Comparison of ENCODE assay signal across 8 mouse cellular contexts in the genomic region with DNA sequence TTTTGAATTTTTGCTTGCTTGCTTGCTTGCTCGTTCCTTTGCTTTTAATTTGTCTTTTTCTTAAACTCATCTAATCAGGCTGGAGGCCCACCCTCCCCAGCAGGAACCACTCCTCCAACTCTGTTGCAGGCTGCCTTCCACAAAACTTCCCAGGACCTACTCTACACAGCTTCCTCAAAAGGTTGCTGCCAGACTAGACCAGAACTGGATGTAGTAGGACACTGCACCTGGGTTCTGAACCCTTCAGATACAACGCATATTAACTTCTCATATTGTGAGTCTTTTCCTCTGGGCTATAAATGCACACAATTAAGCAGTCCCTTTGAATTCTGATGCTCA. TPM values are rescaled to one million over a fixed set of nuclear protein-coding genes. Genes with fewer than 3 reads are reported as not detected.
DNase-seq lines count a peak whose midpoint lies in the region; ATAC-seq and TF ChIP-seq lines count a peak whose summit lies in the region.
"Not testable (repeated sequence)": the region's sequence is repeated elsewhere in the genome, so short reads cannot be mapped to it uniquely, and the experiment has no call there.

No protein-coding gene starts in this region.

- TF ChIP-seq CTCF in cortical plate, adult 2 months (IDR thresholded peaks at IDR 0.05; ENCODE audit: extremely low read depth, insufficient read depth, low read length); liver, postnatal 0 days (IDR thresholded peaks at IDR 0.05; ENCODE audit: low read depth): not testable (repeated sequence)

- H3K4me3 ChIP-seq in cortical plate, adult 2 months (ENCODE audit: insufficient read depth, low read length), result peak overlapping the region; percentile 31; the same call in 1 of the 2 replicates
- H3K4me3 ChIP-seq in forebrain, embryonic 14.5 days (ENCODE audit: low read depth, low read length), result peak overlapping the region; percentile 38
- peak overlapping the region; percentile 55 to 56; a peak in 3 of 4 replicates for H3K4me3 ChIP-seq in heart, embryonic 14.5 days (ENCODE audit: control insufficient read depth in 1 of 2, insufficient read depth in 1 of 2, low read depth in 1 of 2, low read length in 2 of 2)
- H3K4me3 ChIP-seq in intestine, embryonic 14.5 days (ENCODE audit: low read depth, low read length), result peak overlapping the region; percentile 41
- peak overlapping the region; percentile 44; the same call in 1 of the 2 replicates for H3K4me3 ChIP-seq in limb, embryonic 11.5 days (ENCODE audit: low read depth, low read length)
- peak overlapping the region; percentile 46 for H3K4me3 ChIP-seq in liver, postnatal 0 days (ENCODE audit: low read depth, low read length)
- H3K4me3 ChIP-seq in midbrain, embryonic 14.5 days (replicated peaks; ENCODE audit: low read depth, low read length), result peak overlapping the region; percentile 33
- H3K4me3 ChIP-seq in stomach, embryonic 16.5 days (replicated peaks; ENCODE audit: low read length), result peak overlapping the region; percentile 56

- not testable (repeated sequence) for H3K27ac ChIP-seq in cortical plate, adult 2 months (ENCODE audit: insufficient read depth, low read length); forebrain, embryonic 14.5 days (ENCODE audit: low read depth, low read length); limb, embryonic 11.5 days (replicated peaks; ENCODE audit: low read depth, low read length); midbrain, embryonic 14.5 days (replicated peaks; ENCODE audit: low read depth, low read length); stomach, embryonic 16.5 days (ENCODE audit: low read length)
- H3K27ac ChIP-seq in heart, embryonic 14.5 days (replicated peaks in 1 of 2; ENCODE audit: control insufficient read depth in 1 of 2, insufficient read depth in 1 of 2, low read depth in 2 of 2, low read length in 2 of 2), result peak overlapping the region in 1 of 2 experiments; percentile 68; a peak in 1 of 4 replicates
- H3K27ac ChIP-seq in intestine, embryonic 14.5 days (ENCODE audit: low read depth), result 0 out of 2 replicates have a peak overlapping the region, but pooled peaks have one; percentile 54
- peak overlapping the region; percentile 89; the same call in 1 of the 2 replicates for H3K27ac ChIP-seq in liver, postnatal 0 days (ENCODE audit: low read depth)

- whole genome bisulfite sequencing in forebrain, embryonic 14.5 days, result 42% methylated on average over 2 of the region's 2 CpGs
- 45% methylated on average over 2 of the region's 2 CpGs for WGBS in heart, embryonic 14.5 days
- 61% methylated on average over 2 of the region's 2 CpGs for WGBS in intestine, embryonic 14.5 days
- WGBS in limb, embryonic 11.5 days, result 44% methylated on average over 2 of the region's 2 CpGs
- WGBS in liver, postnatal 0 days (ENCODE audit: insufficient replicate concordance), result 50% methylated on average over 2 of the region's 2 CpGs
- 56% methylated on average over 2 of the region's 2 CpGs for WGBS in midbrain, embryonic 14.5 days
- 39% methylated on average over 2 of the region's 2 CpGs for WGBS in stomach, embryonic 16.5 days

- H3K4me2 ChIP-seq in forebrain, embryonic 14.5 days (ENCODE audit: low read length), result peak overlapping the region; percentile 59
- H3K4me2 ChIP-seq in heart, embryonic 14.5 days (ENCODE audit: low read length), result peak overlapping the region; percentile 76
- H3K4me2 ChIP-seq in intestine, embryonic 14.5 days (ENCODE audit: low read length), result peak overlapping the region; percentile 51
- peak overlapping the region; percentile 58; the same call in 1 of the 2 replicates for H3K4me2 ChIP-seq in limb, embryonic 11.5 days (ENCODE audit: low read depth, severe bottlenecking)
- peak overlapping the region; percentile 59 for H3K4me2 ChIP-seq in liver, postnatal 0 days (ENCODE audit: low read depth, low read length)
- peak overlapping the region; percentile 58 for H3K4me2 ChIP-seq in midbrain, embryonic 14.5 days (ENCODE audit: low read length)
- peak overlapping the region; percentile 66 for H3K4me2 ChIP-seq in stomach, embryonic 16.5 days (ENCODE audit: low read depth, low read length)

- not testable (repeated sequence) for H3K27me3 ChIP-seq in forebrain, embryonic 14.5 days (replicated peaks; ENCODE audit: control insufficient read depth, insufficient read depth, low read length); heart, embryonic 14.5 days (ENCODE audit: control insufficient read depth, insufficient read depth, low read length); intestine, embryonic 14.5 days (replicated peaks; ENCODE audit: control insufficient read depth, insufficient read depth, low read length); limb, embryonic 11.5 days (ENCODE audit: control insufficient read depth, insufficient read depth, low read length); liver, postnatal 0 days (ENCODE audit: insufficient read depth, low read length); midbrain, embryonic 14.5 days (ENCODE audit: control insufficient read depth, insufficient read depth, low read length); stomach, embryonic 16.5 days (ENCODE audit: control insufficient read depth, insufficient read depth, low read length)

- not testable (repeated sequence) for ATAC-seq in forebrain, embryonic 14.5 days; heart, embryonic 14.5 days (ENCODE audit: insufficient number of reproducible peaks, insufficient read depth, low FRiP score, low read depth); intestine, embryonic 14.5 days (replicated peaks; ENCODE audit: low FRiP score, low TSS enrichment, low read depth); limb, embryonic 11.5 days (ENCODE audit: insufficient number of reproducible peaks, low FRiP score, low TSS enrichment, low read depth); liver, postnatal 0 days; midbrain, embryonic 14.5 days (ENCODE audit: low FRiP score, low TSS enrichment); stomach, embryonic 16.5 days (ENCODE audit: insufficient read depth, low FRiP score)

- not testable (repeated sequence) for H3K4me1 ChIP-seq in cortical plate, adult 2 months (ENCODE audit: control insufficient read depth, insufficient read depth, low read length); forebrain, embryonic 14.5 days (ENCODE audit: control insufficient read depth, insufficient read depth, low read length); heart, embryonic 14.5 days (ENCODE audit: control insufficient read depth in 2 of 2, insufficient read depth in 2 of 2, low read length in 2 of 2); intestine, embryonic 14.5 days (replicated peaks; ENCODE audit: control insufficient read depth, insufficient read depth, low read length); limb, embryonic 11.5 days (ENCODE audit: control insufficient read depth, insufficient read depth, low read length); liver, postnatal 0 days (ENCODE audit: insufficient read depth); midbrain, embryonic 14.5 days (ENCODE audit: control insufficient read depth, insufficient read depth, low read length); stomach, embryonic 16.5 days (ENCODE audit: control insufficient read depth, insufficient read depth, low read length)

- H3K9ac ChIP-seq in forebrain, embryonic 14.5 days (ENCODE audit: low read length); intestine, embryonic 14.5 days (ENCODE audit: low read length); limb, embryonic 11.5 days (ENCODE audit: low read length); midbrain, embryonic 14.5 days (replicated peaks; ENCODE audit: low read length); stomach, embryonic 16.5 days (ENCODE audit: low read length): not testable (repeated sequence)
- peak overlapping the region; percentile 73; the same call in 1 of the 2 replicates for H3K9ac ChIP-seq in heart, embryonic 14.5 days (ENCODE audit: low read length)
- 0 out of 2 replicates have a peak overlapping the region, but pooled peaks have one; percentile 16 for H3K9ac ChIP-seq in liver, postnatal 0 days (replicated peaks)

- H3K9me3 ChIP-seq in forebrain, embryonic 14.5 days (replicated peaks; ENCODE audit: control insufficient read depth, low read length); heart, embryonic 14.5 days (ENCODE audit: control insufficient read depth, low read length); intestine, embryonic 14.5 days (ENCODE audit: control insufficient read depth, low read length); limb, embryonic 11.5 days (ENCODE audit: control insufficient read depth, low read length); liver, postnatal 0 days (ENCODE audit: low read length); midbrain, embryonic 14.5 days (ENCODE audit: control insufficient read depth, low read length); stomach, embryonic 16.5 days (replicated peaks; ENCODE audit: control insufficient read depth, low read length): not testable (repeated sequence)

- TF ChIP-seq POLR2A in cortical plate, adult 2 months (IDR thresholded peaks at IDR 0.05; ENCODE audit: extremely low read depth, insufficient read depth, low read length), result not testable (repeated sequence)

- not testable (repeated sequence) for H3K36me3 ChIP-seq in forebrain, embryonic 14.5 days (ENCODE audit: control insufficient read depth, insufficient read depth, low read length); heart, embryonic 14.5 days (ENCODE audit: control insufficient read depth, insufficient read depth, low read length); intestine, embryonic 14.5 days (ENCODE audit: control insufficient read depth, insufficient read depth, low read length); limb, embryonic 11.5 days (ENCODE audit: control insufficient read depth, insufficient read depth, low read length); liver, postnatal 0 days (replicated peaks; ENCODE audit: insufficient read depth, low read length); midbrain, embryonic 14.5 days (ENCODE audit: control insufficient read depth, insufficient read depth, low read length); stomach, embryonic 16.5 days (ENCODE audit: control insufficient read depth, insufficient read depth, low read length)

- DNase-seq in forebrain, embryonic 14.5 days (ENCODE audit: low spot score); intestine, embryonic 14.5 days (ENCODE audit: low spot score); limb, embryonic 11.5 days (ENCODE audit: low spot score); liver, postnatal 0 days; midbrain, embryonic 14.5 days: not testable (repeated sequence)

- TF ChIP-seq EP300 in liver, postnatal 0 days (IDR thresholded peaks at IDR 0.05; ENCODE audit: low read depth), result not testable (repeated sequence)

RNA-seq across cellular contexts. Expression of a gene that starts 0.3 kb away (rescaled TPM):
- polyA plus RNA-seq in cortical plate, adult 2 months (2012; rRNA removed), result 3.7 and 4.0 TPM in 2 replicates
- polyA plus RNA-seq in forebrain, embryonic 14.5 days (2014; fragmentation: Nextera tagmentation; extraction: Ambion mirVana), result 6.1 and 6.2 TPM in 2 replicates
- polyA plus RNA-seq in heart, embryonic 14.5 days (2014; fragmentation: Nextera tagmentation; extraction: Ambion mirVana), result 10.2 and 10.3 TPM in 2 replicates
- polyA plus RNA-seq in intestine, embryonic 14.5 days (2014; fragmentation: Nextera tagmentation; extraction: Ambion mirVana), result 8.8 and 11.5 TPM in 2 replicates
- 9.5 and 9.6 TPM in 2 replicates for polyA plus RNA-seq in limb, embryonic 11.5 days (2014; fragmentation: Nextera tagmentation; extraction: Ambion mirVana)
- 2.5 and 2.8 TPM in 2 replicates for polyA plus RNA-seq in liver, postnatal 0 days (2015; fragmentation: Nextera tagmentation; extraction: Ambion mirVana)
- polyA plus RNA-seq in midbrain, embryonic 14.5 days (2014; fragmentation: Nextera tagmentation; extraction: Ambion mirVana), result 4.5 and 4.8 TPM in 2 replicates
- 8.7 and 9.3 TPM in 2 replicates for polyA plus RNA-seq in stomach, embryonic 16.5 days (2015; fragmentation: Nextera tagmentation; extraction: Ambion mirVana)

RNA-seq across cellular contexts. Expression of a gene that starts 38.2 kb away (rescaled TPM):
- 9.9 and 10.0 TPM in 2 replicates for polyA plus RNA-seq in cortical plate, adult 2 months (2012; rRNA removed)
- polyA plus RNA-seq in forebrain, embryonic 14.5 days (2014; fragmentation: Nextera tagmentation; extraction: Ambion mirVana), result 8.4 and 12.5 TPM in 2 replicates
- polyA plus RNA-seq in heart, embryonic 14.5 days (2014; fragmentation: Nextera tagmentation; extraction: Ambion mirVana), result 3.9 and 4.4 TPM in 2 replicates
- 4.7 TPM in 2 replicates for polyA plus RNA-seq in intestine, embryonic 14.5 days (2014; fragmentation: Nextera tagmentation; extraction: Ambion mirVana)
- polyA plus RNA-seq in limb, embryonic 11.5 days (2014; fragmentation: Nextera tagmentation; extraction: Ambion mirVana), result 5.2 and 5.3 TPM in 2 replicates
- 1.6 and 1.7 TPM in 2 replicates for polyA plus RNA-seq in liver, postnatal 0 days (2015; fragmentation: Nextera tagmentation; extraction: Ambion mirVana)
- 8.7 and 10.9 TPM in 2 replicates for polyA plus RNA-seq in midbrain, embryonic 14.5 days (2014; fragmentation: Nextera tagmentation; extraction: Ambion mirVana)
- polyA plus RNA-seq in stomach, embryonic 16.5 days (2015; fragmentation: Nextera tagmentation; extraction: Ambion mirVana), result 4.4 and 6.2 TPM in 2 replicates

RNA-seq across cellular contexts. Expression of a gene that starts 58.7 kb away (rescaled TPM):
- polyA plus RNA-seq in cortical plate, adult 2 months (2012; rRNA removed), result 57.6 and 62.3 TPM in 2 replicates
- polyA plus RNA-seq in forebrain, embryonic 14.5 days (2014; fragmentation: Nextera tagmentation; extraction: Ambion mirVana), result 36.6 and 37.1 TPM in 2 replicates
- polyA plus RNA-seq in heart, embryonic 14.5 days (2014; fragmentation: Nextera tagmentation; extraction: Ambion mirVana), result 18.9 and 23.0 TPM in 2 replicates
- 32.1 and 34.6 TPM in 2 replicates for polyA plus RNA-seq in intestine, embryonic 14.5 days (2014; fragmentation: Nextera tagmentation; extraction: Ambion mirVana)
- 33.2 and 34.1 TPM in 2 replicates for polyA plus RNA-seq in limb, embryonic 11.5 days (2014; fragmentation: Nextera tagmentation; extraction: Ambion mirVana)
- 17.5 and 19.0 TPM in 2 replicates for polyA plus RNA-seq in liver, postnatal 0 days (2015; fragmentation: Nextera tagmentation; extraction: Ambion mirVana)
- 25.4 and 37.2 TPM in 2 replicates for polyA plus RNA-seq in midbrain, embryonic 14.5 days (2014; fragmentation: Nextera tagmentation; extraction: Ambion mirVana)
- polyA plus RNA-seq in stomach, embryonic 16.5 days (2015; fragmentation: Nextera tagmentation; extraction: Ambion mirVana), result 35.3 and 37.4 TPM in 2 replicates

RNA-seq across cellular contexts. Expression of a gene that starts 58.8 kb away (rescaled TPM):
- polyA plus RNA-seq in cortical plate, adult 2 months (2012; rRNA removed), result 7.1 and 7.8 TPM in 2 replicates
- 9.5 and 10.2 TPM in 2 replicates for polyA plus RNA-seq in forebrain, embryonic 14.5 days (2014; fragmentation: Nextera tagmentation; extraction: Ambion mirVana)
- polyA plus RNA-seq in heart, embryonic 14.5 days (2014; fragmentation: Nextera tagmentation; extraction: Ambion mirVana), result 8.8 and 9.2 TPM in 2 replicates
- 9.0 and 9.7 TPM in 2 replicates for polyA plus RNA-seq in intestine, embryonic 14.5 days (2014; fragmentation: Nextera tagmentation; extraction: Ambion mirVana)
- 14.7 and 16.6 TPM in 2 replicates for polyA plus RNA-seq in limb, embryonic 11.5 days (2014; fragmentation: Nextera tagmentation; extraction: Ambion mirVana)
- 0.90 TPM in 2 replicates for polyA plus RNA-seq in liver, postnatal 0 days (2015; fragmentation: Nextera tagmentation; extraction: Ambion mirVana)
- 4.9 and 8.7 TPM in 2 replicates for polyA plus RNA-seq in midbrain, embryonic 14.5 days (2014; fragmentation: Nextera tagmentation; extraction: Ambion mirVana)
- polyA plus RNA-seq in stomach, embryonic 16.5 days (2015; fragmentation: Nextera tagmentation; extraction: Ambion mirVana), result 10.4 and 11.1 TPM in 2 replicates
